Mouse (Mus musculus): ENCODE measurements around the gene Hhat.

- TF ChIP-seq CTCF (IDR thresholded peaks at IDR 0.05; ENCODE audit: insufficient read depth, low read depth, low read length): no peak
- no peak for TF ChIP-seq POLR2A (IDR thresholded peaks at IDR 0.05; ENCODE audit: insufficient read depth, low read depth, low read length)
Observed at GRCm38 (mm10) chr1:192489908-192490825, 280.9 kb downstream of the Hhat start.

All from olfactory bulb, adult 2 months (tissue).